Mouse (Mus musculus) A20 (cell line): ENCODE results near the gene Arl10.

ENCODE experiments used
- DNase-seq: peaks from one replicate; pipeline ENCODE4 v3.0.0-alpha.2; 2011; ENCODE audit warnings: low read depth, low spot score

Arl10 gene

GRCm38 (mm10) chr13:54574854-54575481, at the start of gene Arl10:
Gene Arl10, plus strand, starts transcription at chr13:54575015.
- DNase-seq, result peak; percentile 75

- no peak for DNase-seq
Observed at GRCm38 (mm10) chr13:54527140-54527539, 47.7 kb upstream of the Arl10 start.

- peak; percentile 44 for DNase-seq
Observed at GRCm38 (mm10) chr13:54532134-54532533, 42.7 kb upstream of the Arl10 start.

DNA sequence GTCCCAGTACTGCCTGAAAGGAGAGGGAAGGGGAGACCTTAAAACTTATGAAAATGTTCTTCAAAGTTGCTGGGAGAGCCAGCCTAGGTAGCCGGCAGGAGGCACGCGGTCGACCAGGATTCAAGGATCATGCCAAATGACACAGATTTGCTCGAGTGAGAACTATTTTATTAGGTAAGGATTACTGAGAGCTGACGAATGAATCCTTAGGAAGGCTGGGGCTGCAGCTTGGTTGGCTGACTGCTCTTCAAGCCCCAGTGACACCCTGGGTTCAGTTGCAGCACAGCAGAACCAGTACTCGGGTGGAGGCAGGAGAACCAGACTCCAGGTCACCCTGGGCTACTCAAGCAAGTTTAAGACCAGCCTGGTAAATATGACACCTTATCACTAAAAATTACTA, 26.8 kb upstream of the Arl10 start:
- DNase-seq, result no peak

DNA sequence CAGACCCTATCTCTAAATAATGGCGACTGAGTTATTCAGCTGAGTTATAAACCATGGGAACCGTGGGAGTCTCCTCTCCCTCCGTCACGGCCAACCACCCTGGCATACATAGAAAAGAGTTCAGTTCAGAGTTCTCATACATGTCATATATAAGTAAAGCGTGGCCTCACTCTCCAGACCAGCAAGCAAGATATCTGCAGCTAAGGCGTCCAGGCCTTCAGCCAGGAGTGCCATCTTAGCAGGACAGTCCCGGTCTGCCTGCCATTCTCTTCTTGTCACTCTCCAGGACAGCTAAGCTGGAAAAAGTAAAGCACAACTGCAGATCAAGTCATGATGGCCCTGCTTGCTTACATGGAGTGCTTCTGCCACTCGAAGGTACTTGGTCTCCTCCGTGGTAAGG, 18.6 kb upstream of the Arl10 start:
- no peak for DNase-seq

GRCm38 (mm10) chr13:54556796-54557195, 18.0 kb upstream of the Arl10 start:
- no peak for DNase-seq

DNA sequence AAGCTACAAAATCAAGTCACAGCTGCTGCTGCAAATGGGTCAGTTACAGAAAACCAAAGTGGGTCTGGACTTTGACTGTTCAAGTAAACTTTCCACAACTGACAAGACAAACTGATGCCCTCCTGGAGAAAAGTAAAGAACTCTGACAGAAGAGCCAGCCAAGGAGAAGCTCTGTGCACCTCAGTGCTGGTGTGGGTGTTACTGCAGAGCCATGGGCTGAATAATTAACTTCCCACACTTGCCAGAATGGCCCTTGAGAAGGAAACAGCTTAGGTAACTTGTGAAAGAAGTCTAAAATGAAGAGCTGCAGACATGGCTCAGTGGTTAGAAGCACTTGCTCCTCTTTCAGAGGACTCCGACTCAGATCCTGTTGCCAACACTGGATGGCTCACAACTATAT, 17.2 kb upstream of the Arl10 start:
- DNase-seq, result no peak

DNA sequence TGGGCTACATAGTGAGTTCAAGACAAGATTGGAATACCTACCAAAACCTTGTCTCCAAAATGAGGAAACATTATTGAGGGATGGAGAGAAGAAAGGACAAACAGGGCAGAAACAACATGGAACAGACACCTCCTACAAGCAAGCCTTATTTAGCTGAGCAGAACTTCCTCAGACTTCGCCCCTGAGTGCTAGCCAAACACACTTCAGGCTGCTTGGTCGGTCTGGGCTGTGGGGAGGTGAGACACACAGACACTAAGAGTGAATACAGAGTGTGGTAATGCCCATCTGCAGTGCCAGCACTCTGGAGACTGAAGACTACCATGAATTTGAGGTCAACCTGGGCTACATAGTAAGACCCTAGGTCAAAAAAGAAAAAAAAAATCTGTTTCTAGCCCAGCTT, 15.2 kb upstream of the Arl10 start:
- DNase-seq, result no peak

DNA sequence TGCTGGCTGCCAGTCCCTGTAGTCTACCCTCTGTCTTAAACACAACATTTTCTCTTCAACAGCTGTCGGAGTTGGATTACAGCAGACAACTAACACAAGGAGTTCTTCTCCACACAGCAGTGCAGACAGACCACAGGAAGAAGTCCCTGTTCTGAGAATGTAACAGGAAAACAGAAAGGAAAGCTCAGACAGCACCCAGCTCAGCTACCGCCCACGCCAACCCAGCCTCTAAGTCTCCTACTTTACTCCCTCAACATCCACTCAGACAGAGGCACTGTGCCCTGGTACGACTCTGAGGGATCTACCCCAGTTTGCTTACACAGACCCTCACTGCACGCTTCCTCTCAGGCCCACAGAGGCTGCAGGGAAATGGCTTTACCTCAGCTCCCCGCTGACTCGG, 14.2 kb upstream of the Arl10 start:
- DNase-seq, result no peak

DNA sequence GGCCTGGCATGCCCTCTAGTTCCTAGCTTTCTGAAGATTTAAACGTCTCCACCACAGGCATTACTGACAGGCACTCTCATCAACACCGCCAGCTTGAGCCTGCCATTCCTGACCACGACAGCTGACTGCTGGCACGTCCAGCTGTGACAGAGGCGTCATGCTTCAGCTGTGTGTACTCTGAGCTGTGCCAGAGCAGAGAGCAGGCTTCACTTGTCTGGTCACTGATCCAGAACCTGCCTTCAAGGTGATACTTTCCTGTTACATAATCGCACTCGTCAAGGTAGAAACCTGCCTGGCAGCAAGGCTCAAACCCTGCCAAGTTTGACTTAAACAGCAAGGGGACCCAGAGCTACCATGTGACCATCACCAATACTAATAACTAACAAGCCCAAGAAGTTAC, 12.3 kb upstream of the Arl10 start:
- peak; percentile 79 for DNase-seq

GRCm38 (mm10) chr13:54564232-54565200, 10.3 kb upstream of the Arl10 start:
- peak; percentile 50 for DNase-seq

DNA sequence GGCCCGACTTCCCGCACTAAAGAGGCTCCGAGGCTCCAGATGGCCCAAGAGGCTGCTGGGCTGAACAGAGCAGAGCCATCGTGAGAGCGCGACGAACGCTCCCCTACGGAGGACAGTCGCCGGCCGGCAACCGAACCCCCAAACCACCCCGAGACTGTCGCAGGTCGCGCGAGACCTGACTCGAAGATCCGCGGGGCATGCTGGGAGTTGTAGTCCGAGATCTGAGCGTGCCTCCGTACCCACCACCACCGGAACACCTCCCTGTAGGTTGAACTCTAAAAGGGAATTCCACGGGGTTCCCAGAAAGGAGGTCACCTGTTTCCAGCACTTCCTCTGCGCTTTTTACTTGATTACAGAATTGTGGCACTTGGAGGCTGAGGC, 9.6 kb upstream of the Arl10 start, which contains the start of gene 4833439L19Rik:
Gene 4833439L19Rik, minus strand, starts transcription at position 235 of the 381 bp plus-strand sequence.
- peak; percentile 94 for DNase-seq

DNA sequence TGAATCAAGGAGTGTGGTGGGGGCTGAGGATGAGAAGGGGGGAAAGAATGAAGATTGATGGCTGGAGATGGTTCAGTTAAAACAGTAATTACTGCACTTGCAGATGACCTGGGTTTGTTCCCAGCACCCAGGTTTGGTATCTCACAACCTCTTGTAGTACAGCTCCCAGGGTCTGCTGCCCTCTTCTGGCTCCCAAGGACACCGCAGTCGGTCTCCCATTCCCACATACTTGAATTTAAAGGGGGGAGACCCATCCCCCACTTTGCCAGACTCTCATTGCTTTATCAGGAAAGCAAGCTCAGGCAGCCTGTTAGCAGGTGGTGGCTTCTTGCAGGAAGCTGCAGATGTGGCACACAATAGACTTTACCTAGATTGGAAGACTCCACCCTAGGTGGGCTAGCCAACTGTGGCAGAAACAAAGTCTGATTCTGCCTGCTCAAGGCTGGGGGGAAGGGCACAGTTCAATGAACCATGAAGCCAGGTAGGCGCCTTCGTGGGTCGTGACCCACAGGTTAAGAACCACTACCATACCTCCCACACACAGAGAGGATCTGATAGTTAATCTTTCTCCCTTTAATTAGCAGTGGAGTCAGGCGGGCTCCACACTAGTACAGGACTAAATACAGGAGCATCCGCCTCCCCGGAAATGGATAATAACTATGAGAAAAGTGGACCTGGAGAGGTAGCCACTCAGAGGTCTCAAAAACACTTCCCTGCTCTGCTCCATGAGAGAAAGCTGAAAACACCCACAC, 9.0 kb upstream of the Arl10 start:
- DNase-seq, result no peak

DNA sequence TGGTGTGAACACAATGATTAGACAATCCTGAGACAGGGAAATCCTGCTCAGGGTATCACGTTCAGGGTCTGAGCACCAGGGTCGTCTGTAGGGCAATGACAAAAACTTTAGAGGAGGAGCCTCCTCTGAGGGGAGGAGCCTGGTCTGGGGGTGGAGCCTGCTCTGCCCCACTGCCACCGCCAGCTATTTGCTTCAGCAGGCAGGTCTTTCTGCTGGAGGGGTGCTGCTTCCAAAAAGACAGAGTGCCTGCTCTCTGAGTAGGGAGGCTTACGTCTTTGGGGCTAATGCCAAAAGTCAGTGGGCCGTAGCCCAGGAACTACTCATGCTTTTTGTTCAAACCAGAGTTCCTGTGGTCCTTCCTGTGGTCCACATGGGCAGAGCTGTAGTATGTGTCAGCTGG, 6.4 kb upstream of the Arl10 start:
- peak; percentile 28 for DNase-seq

- peak; percentile 37 for DNase-seq
Observed at GRCm38 (mm10) chr13:54569282-54569681, 5.5 kb upstream of the Arl10 start.

GRCm38 (mm10) chr13:54570736-54571135, 4.1 kb upstream of the Arl10 start:
- no peak for DNase-seq

DNA sequence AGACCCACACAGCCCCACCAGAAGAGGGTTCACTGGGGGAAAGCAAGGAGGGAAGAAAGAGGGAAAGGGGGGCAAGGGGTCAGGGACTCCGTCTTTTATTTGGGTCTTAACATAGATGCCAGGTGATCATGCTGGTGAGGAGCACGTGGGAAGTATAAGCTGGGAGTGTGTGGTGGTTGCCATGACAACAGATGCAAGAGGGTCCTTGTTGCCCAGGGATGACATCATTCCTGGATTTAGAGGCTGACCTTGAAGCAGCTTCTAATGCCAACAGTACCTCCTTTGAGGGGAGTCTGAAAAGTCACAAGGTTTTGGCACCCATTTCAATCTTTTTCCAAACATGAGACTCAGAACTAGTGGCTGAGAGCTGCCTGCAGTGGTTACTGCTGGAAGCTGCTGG, 3.2 kb upstream of the Arl10 start:
- DNase-seq, result no peak

DNA sequence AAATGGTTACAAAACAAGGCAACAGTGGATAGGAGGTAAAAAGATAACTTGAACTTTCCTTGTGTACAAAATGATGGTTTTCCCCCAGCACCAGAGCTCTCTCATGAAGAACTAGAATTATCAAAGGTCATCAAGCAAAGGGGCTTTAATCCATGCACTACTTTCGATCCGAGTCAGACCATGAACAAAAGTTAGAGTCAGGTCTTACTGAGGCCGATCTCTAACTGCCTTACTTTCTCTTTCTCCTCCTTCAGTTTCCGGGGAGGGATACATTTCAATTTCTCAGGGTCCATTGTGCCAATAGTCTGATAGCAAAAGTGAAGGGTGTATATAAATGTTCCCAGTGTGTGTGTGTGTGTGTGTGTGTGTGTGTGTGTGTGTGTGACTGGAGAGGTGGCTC, 2.2 kb upstream of the Arl10 start:
- peak; percentile 27 for DNase-seq

- DNase-seq, result no peak
Observed at GRCm38 (mm10) chr13:54575489-54575888, 674 bp downstream of the Arl10 start.

DNA sequence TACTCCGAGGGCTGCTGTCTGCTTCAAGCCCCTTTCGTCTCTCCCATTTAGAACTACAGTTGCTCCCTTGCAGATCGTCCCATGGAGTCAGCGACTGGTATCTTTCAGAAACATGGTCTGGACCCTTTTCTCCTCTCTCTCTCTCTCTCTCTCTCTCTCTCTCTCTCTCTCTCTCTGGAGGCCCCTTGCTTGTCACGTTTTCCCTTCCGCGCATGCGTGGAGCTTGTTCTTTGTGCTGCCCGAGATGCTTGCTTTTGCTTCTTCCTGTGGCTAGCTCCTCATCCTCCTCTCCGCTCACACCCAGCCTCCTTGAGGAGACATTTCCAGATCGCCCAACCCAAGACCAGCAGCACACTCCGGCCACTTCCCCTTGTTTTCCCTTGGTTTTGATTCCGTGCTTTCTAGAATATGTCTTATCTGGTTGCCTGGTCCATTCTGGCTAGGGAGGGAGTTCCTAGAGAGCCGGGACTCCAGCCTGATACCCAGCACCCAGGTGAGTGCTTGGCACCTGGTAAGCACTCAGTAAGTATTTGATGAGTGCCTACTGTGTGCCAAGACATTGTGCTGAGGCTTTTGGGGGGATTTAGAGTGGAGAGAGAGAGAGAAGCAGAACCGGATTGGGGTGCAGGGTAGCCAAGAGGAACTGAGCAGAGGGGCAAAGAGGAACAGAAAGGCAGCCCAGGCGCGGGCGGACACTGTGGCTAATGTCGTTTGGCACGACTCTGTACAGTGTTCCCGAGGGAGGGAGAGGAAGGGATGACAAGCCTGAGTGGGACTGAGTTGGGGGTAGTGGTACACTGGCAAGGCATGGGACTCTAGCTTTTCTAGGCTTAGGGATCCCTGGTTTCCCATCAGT, 3.1 kb downstream of the Arl10 start:
- DNase-seq, result peak; percentile 84

- no peak for DNase-seq
Observed at GRCm38 (mm10) chr13:54581385-54581784, 6.6 kb downstream of the Arl10 start.
